Mouse (Mus musculus) G1E (cell line): ENCODE measurements around the gene Xpnpep1. TPM values are rescaled to one million over a fixed set of nuclear protein-coding genes. Genes with fewer than 3 reads are reported as not detected.

Experiments
- ATAC-seq: 2 replicates; pipeline ENCODE4 v1.8.0; 2016; ENCODE audit warnings: mild to moderate bottlenecking; ENCODE audit not compliant: insufficient number of reproducible peaks, poor library complexity, low FRiP score, severe bottlenecking; ENCODE audit errors: extremely low read depth
- DNase-seq: peaks from one replicate; pipeline ENCODE4 v3.0.0; 2012; ENCODE audit warnings: low spot score
- H3K27me3 ChIP-seq: 2 replicates; pipeline ENCODE4 v1.6.1; 2012; ENCODE audit warnings: mild to moderate bottlenecking, low read length, inconsistent platforms; ENCODE audit not compliant: insufficient read depth
- H3K36me3 ChIP-seq: replicated peaks from 2 replicates; pipeline ENCODE3; 2012; ENCODE audit warnings: mild to moderate bottlenecking, inconsistent platforms
- H3K4me1 ChIP-seq: 2 replicates; pipeline ENCODE4 v1.6.1; 2012; ENCODE audit warnings: low read depth, low read length, inconsistent platforms, mixed read lengths; ENCODE audit not compliant: insufficient read depth
- H3K4me3 ChIP-seq: 2 replicates; pipeline ENCODE4 v1.5.1; 2012; ENCODE audit warnings: low read depth, mild to moderate bottlenecking, inconsistent platforms, low read length, moderate library complexity, mixed read lengths
- H3K9me3 ChIP-seq: replicated peaks from 2 replicates; pipeline ENCODE4 v1.6.1; 2012; ENCODE audit warnings: inconsistent platforms
- CTCF ChIP-seq: IDR thresholded peaks from 2 replicates; pipeline ENCODE4 v1.5.1; 2012; ENCODE audit warnings: low read depth, low read length, inconsistent platforms, mixed read lengths
- GATA1 ChIP-seq: IDR thresholded peaks from 2 replicates; pipeline ENCODE4 v1.6.1; 2012; ENCODE audit warnings: borderline replicate concordance, low read length, inconsistent platforms, mixed read lengths
- GATA2 ChIP-seq: IDR thresholded peaks from 2 replicates; pipeline ENCODE4 v1.6.1; 2012; ENCODE audit warnings: low read depth, low read length, inconsistent platforms, borderline replicate concordance
- POLR2AphosphoS5 ChIP-seq: IDR thresholded peaks from 2 replicates; pipeline ENCODE4 v1.6.1; 2012; ENCODE audit warnings: low read depth, low read length, inconsistent platforms; ENCODE audit not compliant: insufficient replicate concordance
- TAL1 ChIP-seq: conservative IDR thresholded peaks from 2 replicates; pipeline ENCODE4 v1.6.1; 2012; ENCODE audit warnings: low read depth, low read length, inconsistent platforms, mixed read lengths
- polyA plus RNA-seq: library from polyadenylated mRNA; stranded (reverse); fragments of >175 nt; gene quantifications from 2 replicates; pipeline ENCODE4 v1.2.3, GENCODE M21; 2012
- total RNA-seq, 2 experiments: library from RNA; stranded (forward) in 1 of 2; stranded (reverse) in 1 of 2; fragments of 200-1000 nt in 1 of 2; fragments of >200 nt in 1 of 2; fragmentation: Nextera tagmentation in 1 of 2; gene quantifications; 2 replicates each; pipeline ENCODE4 v1.2.3; 2014 to 2017

Gene Xpnpep1
- total and polyA plus RNA-seq, 3 experiments: 180 to 385 (median 219) TPM

DNA sequence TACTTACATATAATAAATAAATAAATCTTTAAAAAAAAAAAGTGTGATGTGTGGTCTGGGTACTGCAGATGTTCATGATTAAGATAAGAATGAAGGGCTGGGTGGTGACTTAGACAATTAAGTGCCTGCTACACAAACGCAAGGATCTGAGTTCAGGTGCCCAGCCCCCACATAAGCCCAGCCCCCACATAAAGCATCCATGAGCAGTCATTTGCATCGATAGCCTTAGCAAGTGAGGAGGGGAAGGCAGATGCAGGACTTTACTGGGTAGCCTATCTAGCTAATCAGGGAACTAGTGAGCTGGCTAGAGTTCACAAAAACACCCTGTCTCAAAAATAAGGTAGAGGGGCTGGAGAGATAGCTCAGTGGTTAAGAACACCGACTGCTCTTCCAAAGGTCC, 29.4 kb upstream of the Xpnpep1 start:
- H3K4me3 ChIP-seq: no peak overlapping the region
- no peak; the same call in 1 of the 2 replicates for ATAC-seq
- peaks cover 34% of the 10 kb centered on the region for H3K4me1 ChIP-seq
- H3K36me3 ChIP-seq: no peaks in the 10 kb centered on the region
- TF ChIP-seq GATA2: no peak
- no peak for TF ChIP-seq GATA1
- TF ChIP-seq POLR2AphosphoS5: no peak
- no peak for TF ChIP-seq TAL1
- TF ChIP-seq CTCF: no peak
- H3K27me3 ChIP-seq: peaks cover 4% of the 10 kb centered on the region; the same call in 1 of the 2 replicates
- DNase-seq: no peak
- 0 out of 2 replicates have a peak, but pooled peaks cover 2% of the 10 kb centered on the region for H3K9me3 ChIP-seq

DNA sequence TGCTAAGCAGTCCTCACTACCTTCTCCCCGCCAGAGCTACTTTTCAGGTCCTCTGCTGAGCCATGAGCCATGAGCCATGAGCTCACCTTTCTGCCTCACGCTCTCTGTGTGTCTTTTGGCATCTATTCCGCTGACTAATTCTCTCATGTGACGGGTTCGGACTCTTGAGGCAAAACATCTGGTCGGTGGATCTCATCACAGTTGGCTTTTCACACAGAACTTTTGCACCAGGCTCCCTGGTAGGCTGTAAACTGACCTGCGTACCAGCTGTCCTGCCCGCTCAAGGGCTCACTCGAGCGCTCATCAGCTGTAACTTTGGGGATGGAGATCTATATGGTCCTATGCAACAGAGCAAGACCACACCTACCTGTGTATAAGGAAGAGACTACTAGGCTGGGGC, 26.9 kb upstream of the Xpnpep1 start:
- H3K36me3 ChIP-seq: no peaks in the 10 kb centered on the region
- H3K27me3 ChIP-seq: peaks cover 7% of the 10 kb centered on the region; the same call in 1 of the 2 replicates
- no peaks in the 10 kb centered on the region for H3K9me3 ChIP-seq
- H3K4me3 ChIP-seq: no peak overlapping the region
- TF ChIP-seq TAL1 (no peak), POLR2AphosphoS5 (no peak), CTCF (no peak), GATA2 (no peak), GATA1 (no peak)
- DNase-seq (no peak), ATAC-seq (no peak)
- peaks cover 30% of the 10 kb centered on the region for H3K4me1 ChIP-seq

DNA sequence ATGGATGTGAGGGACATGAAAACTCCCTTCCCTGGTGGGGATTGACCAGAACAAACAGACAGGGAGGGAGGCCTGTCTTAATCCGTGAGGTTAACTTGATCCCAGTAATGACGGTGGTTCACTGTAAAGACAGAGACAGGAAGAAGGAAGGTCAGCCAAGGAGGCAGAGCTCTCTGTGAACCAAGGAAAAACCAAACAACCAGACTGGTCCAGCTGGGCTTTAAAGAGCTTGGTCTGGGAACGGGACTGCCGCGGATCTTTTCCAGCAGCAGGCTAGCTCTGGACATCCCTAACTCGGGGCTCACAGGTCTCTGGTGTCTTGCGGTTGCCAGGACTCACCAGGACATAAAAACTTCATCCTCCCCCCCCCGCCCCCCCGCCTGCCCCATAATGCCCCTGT, 26.5 kb upstream of the Xpnpep1 start:
- TF ChIP-seq GATA1 (no peak), TAL1 (no peak), CTCF (no peak), GATA2 (no peak), POLR2AphosphoS5 (no peak)
- no peaks in the 10 kb centered on the region for H3K36me3 ChIP-seq
- ATAC-seq (no peak), DNase-seq (no peak)
- peaks cover 7% of the 10 kb centered on the region; the same call in 1 of the 2 replicates for H3K27me3 ChIP-seq
- no peak overlapping the region for H3K4me3 ChIP-seq
- peaks cover 28% of the 10 kb centered on the region for H3K4me1 ChIP-seq
- H3K9me3 ChIP-seq: no peaks in the 10 kb centered on the region

DNA sequence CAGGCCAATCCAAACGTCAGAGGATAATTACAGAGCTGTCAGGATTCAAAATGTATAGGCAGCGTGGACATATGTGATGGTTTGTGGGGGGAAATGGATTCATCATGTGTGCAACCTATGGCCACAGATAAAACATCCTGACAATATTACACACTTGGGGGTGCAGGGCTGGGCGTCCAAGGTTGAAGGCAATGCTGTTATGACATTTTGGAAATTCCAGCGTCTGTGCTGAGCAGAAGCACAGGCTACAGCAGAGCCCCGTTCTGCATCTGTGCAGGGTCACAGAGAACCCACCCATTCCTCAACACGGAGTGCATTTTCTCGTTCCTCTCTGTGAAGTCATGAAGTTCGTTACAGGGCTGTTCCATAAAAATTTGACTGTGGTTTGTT, 25.0 kb upstream of the Xpnpep1 start:
- TF ChIP-seq CTCF (no peak), TAL1 (no peak), GATA1 (no peak), POLR2AphosphoS5 (no peak), GATA2 (no peak)
- Histone ChIP-seq H3K4me3 (no peak overlapping the region), H3K36me3 (no peaks in the 10 kb centered on the region), H3K9me3 (no peaks in the 10 kb centered on the region), H3K27me3 (peaks cover 7% of the 10 kb centered on the region; the same call in 1 of the 2 replicates), H3K4me1 (peaks cover 18% of the 10 kb centered on the region)
- DNase-seq (no peak), ATAC-seq (no peak)

DNA sequence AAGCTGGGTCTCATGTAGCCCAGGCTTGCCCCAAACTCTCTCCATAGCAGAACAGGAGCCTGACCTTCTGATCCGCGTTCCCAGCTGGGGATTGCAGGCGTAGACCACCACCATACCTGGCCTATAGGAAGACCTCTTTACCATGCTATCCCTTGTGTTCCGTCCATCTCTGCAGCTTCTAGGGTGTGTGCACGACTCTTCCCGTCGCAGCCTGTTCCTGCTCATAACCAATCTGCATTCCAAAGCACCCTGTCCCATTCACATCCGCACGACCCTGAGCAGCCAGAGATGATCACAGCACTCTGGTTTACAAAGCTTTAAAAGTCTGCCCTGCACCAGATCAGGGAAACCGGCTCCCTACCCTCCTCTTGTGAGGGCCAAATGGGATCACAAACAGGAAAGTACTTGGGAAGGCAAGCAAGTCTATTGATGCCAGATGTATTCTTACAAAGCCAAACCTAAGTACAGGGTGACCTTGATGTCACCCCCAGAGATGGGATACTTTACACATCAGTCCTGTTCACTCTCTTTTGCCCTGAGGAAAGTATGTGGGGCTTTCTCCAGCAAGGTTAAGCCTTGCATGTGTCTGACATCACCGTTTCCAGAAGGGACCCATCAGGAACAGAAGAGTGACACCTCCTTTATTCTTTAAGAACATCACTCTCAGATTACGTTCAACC, 24.4 kb upstream of the Xpnpep1 start:
- Histone ChIP-seq H3K9me3 (no peaks in the 10 kb centered on the region), H3K27me3 (peaks cover 7% of the 10 kb centered on the region; the same call in 1 of the 2 replicates), H3K4me1 (peaks cover 18% of the 10 kb centered on the region), H3K36me3 (no peaks in the 10 kb centered on the region), H3K4me3 (no peak overlapping the region)
- ATAC-seq (no peak), DNase-seq (no peak)
- TF ChIP-seq GATA1: no peak
- TF ChIP-seq CTCF: no peak
- no peak for TF ChIP-seq TAL1
- TF ChIP-seq GATA2: no peak
- TF ChIP-seq POLR2AphosphoS5: no peak

DNA sequence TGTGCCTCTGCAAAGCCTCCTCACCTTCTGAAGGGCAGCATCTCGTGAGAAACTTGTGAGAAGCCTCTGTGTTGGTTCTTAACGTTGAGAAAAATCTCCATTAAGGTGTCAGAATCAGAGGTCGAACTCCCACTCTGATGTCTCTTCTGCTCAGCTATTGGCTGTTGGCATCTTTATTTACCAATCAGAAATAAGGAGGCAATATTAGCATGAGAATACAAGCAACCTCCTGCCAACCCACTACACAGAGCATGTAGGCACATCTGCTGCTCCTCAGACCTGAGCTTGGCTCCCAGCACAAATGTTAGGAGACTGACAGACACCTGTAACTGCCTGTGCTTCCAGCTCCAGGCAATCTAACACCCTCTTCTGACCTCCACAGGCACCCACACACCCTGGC, 22.0 kb upstream of the Xpnpep1 start:
- Histone ChIP-seq H3K36me3 (no peaks in the 10 kb centered on the region), H3K4me3 (no peak overlapping the region), H3K9me3 (no peaks in the 10 kb centered on the region), H3K4me1 (peaks cover 27% of the 10 kb centered on the region), H3K27me3 (peaks cover 6% of the 10 kb centered on the region; the same call in 1 of the 2 replicates)
- TF ChIP-seq TAL1 (no peak), CTCF (no peak), GATA1 (no peak), GATA2 (no peak), POLR2AphosphoS5 (no peak)
- no peak for ATAC-seq
- no peak for DNase-seq
